Mouse (Mus musculus) MEL (cell line): ENCODE data around the gene Gm10277. TPM values are rescaled to one million over a fixed set of nuclear protein-coding genes. Genes with fewer than 3 reads are reported as not detected.

Experiments used
- DNase-seq: peaks from one replicate; pipeline ENCODE4 v3.0.0; 2011; ENCODE audit warnings: low read depth, low spot score
- H3K27ac ChIP-seq: 2 replicates; pipeline ENCODE4 v1.5.1; 2012; ENCODE audit warnings: low read depth, mild to moderate bottlenecking, control low read depth, low read length, moderate library complexity; ENCODE audit not compliant: control insufficient read depth
- H3K27me3 ChIP-seq, 2 experiments: fragments of 150-350 bp in 1 of 2; sonication (generic) in 1 of 2; 2 replicates each; pipeline ENCODE4 v1.6.1; 2012; ENCODE audit warnings: low read length in 2 of 2, mild to moderate bottlenecking in 2 of 2, improper control_type of control experiment in 1 of 2, moderate library complexity in 1 of 2; ENCODE audit not compliant: insufficient read depth in 2 of 2, control insufficient read depth in 1 of 2
- H3K36me3 ChIP-seq, 2 experiments: 2 replicates each; pipeline ENCODE4 v1.6.1; 2012 to 2014; ENCODE audit warnings: low read length in 2 of 2, improper control_type of control experiment in 1 of 2, inconsistent platforms in 1 of 2, mild to moderate bottlenecking in 1 of 2; ENCODE audit not compliant: insufficient read depth in 2 of 2, control insufficient read depth in 1 of 2
- H3K4me1 ChIP-seq, 2 experiments: fragments of 150-350 bp in 1 of 2; sonication (generic) in 1 of 2; 2 replicates each; pipeline ENCODE4 v1.6.1; 2012; ENCODE audit warnings: low read length in 2 of 2, improper control_type of control experiment in 1 of 2, mild to moderate bottlenecking in 1 of 2; ENCODE audit not compliant: insufficient read depth in 2 of 2, control insufficient read depth in 1 of 2
- H3K4me3 ChIP-seq, 2 experiments: fragments of 150-350 bp in 1 of 2; sonication (generic) in 1 of 2; 2 replicates each; pipeline ENCODE4 v1.5.1; 2012; ENCODE audit warnings: low read depth in 2 of 2, low read length in 2 of 2, mild to moderate bottlenecking in 2 of 2, moderate library complexity in 2 of 2, control low read depth in 1 of 2, improper control_type of control experiment in 1 of 2; ENCODE audit not compliant: control insufficient read depth in 1 of 2, insufficient read depth in 1 of 2
- H3K79me2 ChIP-seq: 2 replicates; pipeline ENCODE4 v1.6.1; 2012; ENCODE audit warnings: mild to moderate bottlenecking, low read length, moderate library complexity; ENCODE audit not compliant: control insufficient read depth, poor library complexity, insufficient read depth
- H3K9ac ChIP-seq: 2 replicates; pipeline ENCODE4 v1.6.1; 2012; ENCODE audit warnings: low read depth, mild to moderate bottlenecking, control low read depth, low read length, moderate library complexity; ENCODE audit not compliant: control insufficient read depth, poor library complexity, severe bottlenecking
- H3K9me3 ChIP-seq: fragments of 150-350 bp; sonication (generic); replicated peaks from 2 replicates; pipeline ENCODE4 v1.6.1; 2012; ENCODE audit warnings: mild to moderate bottlenecking, low read length, improper control_type of control experiment, moderate library complexity; ENCODE audit not compliant: insufficient read depth
- BHLHE40 ChIP-seq: IDR thresholded peaks from 2 replicates; pipeline ENCODE4 v1.6.1; 2012; ENCODE audit warnings: low read depth, mild to moderate bottlenecking, inconsistent platforms, low read length, improper control_type of control experiment, borderline replicate concordance
- CHD1 ChIP-seq: IDR thresholded peaks from 2 replicates; pipeline ENCODE4 v1.6.1; 2012; ENCODE audit warnings: low read depth, mild to moderate bottlenecking, inconsistent platforms, low read length, improper control_type of control experiment
- CTCF ChIP-seq, 3 experiments: IDR thresholded peaks in 2 of 3; conservative IDR thresholded peaks in 1 of 3; 2 replicates each; pipeline ENCODE4 v1.5.1; 2011 to 2012; ENCODE audit warnings: low read length in 3 of 3, low read depth in 2 of 3, mild to moderate bottlenecking in 2 of 3, improper control_type of control experiment in 1 of 3, inconsistent platforms in 1 of 3, mixed read lengths in 1 of 3, moderate library complexity in 1 of 3; ENCODE audit not compliant: control insufficient read depth in 1 of 3, insufficient read depth in 1 of 3, poor library complexity in 1 of 3, severe bottlenecking in 1 of 3
- ELF1 ChIP-seq: IDR thresholded peaks from 2 replicates; pipeline ENCODE4 v1.6.1; 2014; ENCODE audit warnings: low read depth, mild to moderate bottlenecking, inconsistent platforms, low read length, improper control_type of control experiment, moderate library complexity
- GABPA ChIP-seq: IDR thresholded peaks from 2 replicates; pipeline ENCODE4 v1.6.1; 2012; ENCODE audit warnings: low read depth, mild to moderate bottlenecking, inconsistent platforms, low read length, improper control_type of control experiment, moderate library complexity
- GATA1 ChIP-seq: IDR thresholded peaks from 2 replicates; pipeline ENCODE4 v1.6.1; 2011; ENCODE audit warnings: low read depth, low read length, improper control_type of control experiment
- HCFC1 ChIP-seq: IDR thresholded peaks from 2 replicates; pipeline ENCODE4 v1.6.1; 2012; ENCODE audit warnings: low read depth, mild to moderate bottlenecking, inconsistent platforms, low read length, improper control_type of control experiment, moderate library complexity
- KAT2A ChIP-seq: conservative IDR thresholded peaks from 2 replicates; pipeline ENCODE4 v1.6.1; 2012; ENCODE audit warnings: low read depth, low read length, improper control_type of control experiment, inconsistent platforms
- MAZ ChIP-seq: IDR thresholded peaks from 2 replicates; pipeline ENCODE4 v1.6.1; 2012; ENCODE audit warnings: low read depth, mild to moderate bottlenecking, inconsistent platforms, low read length, improper control_type of control experiment
- MEF2A ChIP-seq: IDR thresholded peaks from 2 replicates; pipeline ENCODE4 v1.6.1; 2014; ENCODE audit warnings: low read depth, mild to moderate bottlenecking, inconsistent platforms, low read length, improper control_type of control experiment; ENCODE audit not compliant: poor library complexity, insufficient replicate concordance, severe bottlenecking; ENCODE audit errors: extremely low read depth
- MXI1 ChIP-seq: IDR thresholded peaks from 2 replicates; pipeline ENCODE4 v1.6.1; 2011; ENCODE audit warnings: mild to moderate bottlenecking, low read depth, low read length, improper control_type of control experiment
- MYB ChIP-seq: IDR thresholded peaks from 2 replicates; pipeline ENCODE4 v1.6.1; 2011; ENCODE audit warnings: mild to moderate bottlenecking, low read depth, low read length, improper control_type of control experiment
- MYC ChIP-seq: IDR thresholded peaks from 2 replicates; pipeline ENCODE4 v1.6.1; 2011; ENCODE audit warnings: low read depth, mild to moderate bottlenecking, low read length, improper control_type of control experiment, moderate library complexity
- POLR2A ChIP-seq, 2 experiments: IDR thresholded peaks; 2 replicates each; pipeline ENCODE4 v1.6.1; 2011 to 2012; ENCODE audit warnings: low read length in 2 of 2, mild to moderate bottlenecking in 2 of 2, control low read depth in 1 of 2, improper control_type of control experiment in 1 of 2, low read depth in 1 of 2, moderate library complexity in 1 of 2; ENCODE audit not compliant: control insufficient read depth in 1 of 2, insufficient read depth in 1 of 2, poor library complexity in 1 of 2
- POLR2AphosphoS2 ChIP-seq: IDR thresholded peaks from 2 replicates; pipeline ENCODE4 v1.6.1; 2011; ENCODE audit warnings: low read length, improper control_type of control experiment
- POLR2AphosphoS5 ChIP-seq: IDR thresholded peaks from 2 replicates; pipeline ENCODE4 v1.6.1; 2012; ENCODE audit warnings: low read depth, borderline replicate concordance, mild to moderate bottlenecking, inconsistent platforms, low read length, moderate library complexity, mixed read lengths
- RCOR1 ChIP-seq: IDR thresholded peaks from 2 replicates; pipeline ENCODE4 v1.6.1; 2012; ENCODE audit warnings: low read depth, mild to moderate bottlenecking, inconsistent platforms, low read length, improper control_type of control experiment
- TBP ChIP-seq: IDR thresholded peaks from 2 replicates; pipeline ENCODE4 v1.8.0; 2011; ENCODE audit warnings: low read depth, low read length, improper control_type of control experiment
- TCF12 ChIP-seq: IDR thresholded peaks from 2 replicates; pipeline ENCODE4 v1.6.1; 2014; ENCODE audit warnings: low read depth, mild to moderate bottlenecking, inconsistent platforms, low read length, improper control_type of control experiment, moderate library complexity
- UBTF ChIP-seq: IDR thresholded peaks from 2 replicates; pipeline ENCODE4 v1.6.1; 2012; ENCODE audit warnings: low read depth, mild to moderate bottlenecking, inconsistent platforms, low read length, improper control_type of control experiment, moderate library complexity, borderline replicate concordance; ENCODE audit not compliant: insufficient read depth
- USF1 ChIP-seq: IDR thresholded peaks from 2 replicates; pipeline ENCODE4 v1.6.1; 2014; ENCODE audit warnings: low read depth, mild to moderate bottlenecking, inconsistent platforms, low read length, improper control_type of control experiment, moderate library complexity
- USF2 ChIP-seq, 2 experiments: IDR thresholded peaks; 2 replicates each; pipeline ENCODE4 v1.6.1; 2011 to 2012; ENCODE audit warnings: improper control_type of control experiment in 2 of 2, low read length in 2 of 2, borderline replicate concordance in 1 of 2, inconsistent platforms in 1 of 2, low read depth in 1 of 2, mild to moderate bottlenecking in 1 of 2; ENCODE audit not compliant: insufficient read depth in 1 of 2
- ZKSCAN1 ChIP-seq: IDR thresholded peaks from 2 replicates; pipeline ENCODE4 v1.6.1; 2012; ENCODE audit warnings: low read depth, mild to moderate bottlenecking, inconsistent platforms, low read length, improper control_type of control experiment, moderate library complexity
- ZMIZ1 ChIP-seq: IDR thresholded peaks from 2 replicates; pipeline ENCODE4 v1.6.1; 2012; ENCODE audit warnings: low read depth, mild to moderate bottlenecking, inconsistent platforms, low read length, improper control_type of control experiment, moderate library complexity
- polyA plus RNA-seq, 2 experiments: library from polyadenylated mRNA; stranded (reverse) in 1 of 2; unstranded in 1 of 2; fragments of >175 nt in 1 of 2; fragments of >200 nt in 1 of 2; gene quantifications; 2 replicates each; pipeline versions ENCODE4 v1.2.1 to v1.2.4; 2012; ENCODE audit warnings: low replicate concordance in 2 of 2, low read depth in 1 of 2; ENCODE audit not compliant: insufficient read length in 2 of 2, insufficient read depth in 1 of 2, missing spikeins in 1 of 2
- total RNA-seq: library from RNA; depleted of rRNA; stranded (reverse); fragments of 300-350 nt; gene quantifications from 2 replicates; pipeline ENCODE4 v1.2.3, GENCODE M21; 2012

The Gm10277 gene
- total and polyA plus RNA-seq, 3 experiments: 0.19 to 0.35 TPM; not detected in 1

DNA sequence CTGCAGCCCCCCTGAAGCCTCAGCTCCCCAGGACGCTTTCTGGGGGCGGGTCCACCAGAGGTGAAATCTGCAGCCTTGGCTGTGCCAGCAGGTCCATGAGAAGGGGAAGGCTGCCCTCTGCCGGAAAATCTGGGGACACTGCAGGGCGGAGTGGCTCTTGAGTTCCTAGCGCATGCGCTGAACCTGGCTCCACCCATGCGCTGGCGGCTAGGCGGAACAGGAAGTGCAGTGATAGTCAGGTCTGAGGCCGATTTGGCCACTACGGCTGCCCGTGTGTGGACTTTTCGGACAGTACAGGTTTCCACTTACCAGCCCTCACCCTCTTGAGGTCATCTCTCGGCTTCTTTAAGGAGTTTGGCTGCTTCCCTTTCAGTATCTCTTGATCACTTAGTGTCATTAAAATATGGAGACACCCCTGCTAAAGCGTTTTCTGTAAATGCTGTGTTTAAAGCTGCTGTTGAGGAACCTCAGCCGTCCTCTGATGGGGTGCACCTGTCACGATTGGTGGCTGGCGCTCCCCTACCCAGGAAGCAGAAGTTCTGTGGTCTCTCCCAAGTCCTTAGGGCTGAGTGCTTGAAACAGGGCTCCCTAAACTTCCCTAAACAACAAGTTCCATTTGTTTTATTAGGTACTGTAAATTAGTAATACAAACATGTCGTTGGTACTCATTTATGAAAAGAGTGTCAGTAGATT, 5.8 kb upstream of the Gm10277 start (continued):
- TF ChIP-seq GABPA (no peak), MYB (no peak), RCOR1 (no peak; the same call in 1 of the 2 replicates), POLR2AphosphoS2 (peak; percentile 96), CHD1 (0 out of 2 replicates have a peak, but pooled peaks have one; percentile 70), TCF12 (peak; percentile 59; the same call in 1 of the 2 replicates), MAZ (peak; percentile 47; the same call in 1 of the 2 replicates), ZMIZ1 (peak; percentile 73), MEF2A (0 out of 2 replicates have a peak, but pooled peaks have one; percentile 15)

DNA sequence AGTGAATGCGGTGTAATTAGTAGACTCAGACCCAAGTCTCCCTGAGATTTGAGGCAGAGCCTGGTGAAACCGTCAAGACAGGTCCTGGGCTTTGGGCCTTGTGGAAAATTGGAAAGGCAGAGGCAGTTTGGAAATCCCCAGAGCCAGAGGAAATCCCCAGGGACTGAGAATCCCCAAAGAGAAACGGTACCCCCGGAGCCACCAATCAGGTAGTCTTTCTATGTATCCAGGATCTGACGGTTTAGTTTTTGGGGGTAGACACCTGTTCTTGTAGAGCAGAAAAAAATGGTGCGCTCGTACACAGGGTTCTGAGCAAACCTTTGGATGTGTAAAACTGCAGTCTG, 5.0 kb upstream of the Gm10277 start:
- peak overlapping the region; percentile 62 for H3K27ac ChIP-seq
- peaks cover 0 to 24% of the 10 kb centered on the region in 2 experiments; a peak in 2 of 4 replicates for H3K36me3 ChIP-seq
- no peak overlapping the region; a peak in 1 of 4 replicates for H3K4me3 ChIP-seq
- H3K4me1 ChIP-seq: peaks cover 12 to 28% of the 10 kb centered on the region in 2 experiments
- no peaks in the 10 kb centered on the region for H3K9me3 ChIP-seq
- TF ChIP-seq MYC: no peak
- TF ChIP-seq POLR2AphosphoS5: no peak
- TF ChIP-seq GABPA: no peak
- no peak for TF ChIP-seq MEF2A
- no peak for TF ChIP-seq MAZ
- no peak for TF ChIP-seq ELF1
- DNase-seq: peak; percentile 36
- peak overlapping the region; percentile 54; the same call in 1 of the 2 replicates for H3K9ac ChIP-seq
- no peaks in the 10 kb centered on the region for H3K27me3 ChIP-seq
- no peaks in the 10 kb centered on the region for H3K79me2 ChIP-seq

DNA sequence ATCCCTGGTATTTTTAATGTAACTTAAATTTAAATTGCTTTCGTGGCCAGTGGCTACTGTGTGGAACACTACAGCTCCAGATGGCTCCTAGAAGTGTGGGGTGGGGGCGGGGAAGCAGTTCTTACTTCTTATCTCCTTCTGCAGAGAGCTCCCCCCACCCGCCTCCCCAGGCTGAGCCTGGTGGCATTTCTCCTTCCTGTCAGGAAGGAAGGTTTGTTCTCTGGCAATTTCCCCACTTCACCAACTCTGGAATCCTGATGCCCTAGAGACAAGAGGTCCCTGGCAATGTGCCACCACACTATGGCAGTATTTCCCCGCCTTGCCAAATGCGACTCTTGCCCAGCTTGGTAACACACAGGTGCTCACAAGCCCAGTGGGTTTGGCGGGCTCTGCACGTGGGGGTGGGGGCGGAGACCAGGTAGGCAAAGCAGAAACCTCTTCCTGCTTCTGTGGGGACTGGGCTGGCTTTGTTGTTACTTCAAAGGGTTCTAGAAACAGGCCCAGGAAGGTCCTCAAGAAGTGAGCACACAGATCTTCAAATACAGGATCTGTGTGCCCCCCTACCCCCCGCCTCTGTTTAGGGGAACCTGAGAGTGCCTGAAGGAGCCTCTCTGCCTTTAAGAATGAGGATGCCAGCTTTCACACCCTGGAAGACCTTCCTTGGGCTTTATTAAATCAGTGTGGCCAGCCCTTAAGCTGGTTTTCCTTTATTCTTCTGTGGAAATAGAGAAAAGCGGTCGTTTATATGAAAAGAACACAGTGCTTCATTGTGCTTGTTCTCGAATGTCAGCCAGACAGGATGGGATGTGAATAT, 4.4 kb upstream of the Gm10277 start:
- Histone ChIP-seq H3K27ac (peak overlapping the region; percentile 62), H3K79me2 (no peaks in the 10 kb centered on the region), H3K36me3 (peaks cover 0 to 24% of the 10 kb centered on the region in 2 experiments; a peak in 2 of 4 replicates), H3K4me3 (peak overlapping the region; percentile 15 to 32), H3K27me3 (no peaks in the 10 kb centered on the region), H3K9ac (peak overlapping the region; percentile 54), H3K4me1 (peaks cover 12 to 28% of the 10 kb centered on the region in 2 experiments), H3K9me3 (no peaks in the 10 kb centered on the region)
- peak; percentile 86 for DNase-seq
- TF ChIP-seq USF1: no peak
- no peak for TF ChIP-seq CTCF (IDR thresholded peaks at IDR 0.05 in 2 of 3, conservative IDR thresholded peaks at IDR 0.05 in 1 of 3; ENCODE audit: control insufficient read depth in 1 of 3, insufficient read depth in 1 of 3, low read depth in 2 of 3, low read length in 3 of 3, poor library complexity in 1 of 3, severe bottlenecking in 1 of 3)
- peak; percentile 69; the same call in 1 of the 2 replicates for TF ChIP-seq TBP
- TF ChIP-seq UBTF: no peak
- no peak for TF ChIP-seq CHD1
- peak; percentile 73 for TF ChIP-seq MXI1
- peak; percentile 66 for TF ChIP-seq BHLHE40
- no peak for TF ChIP-seq KAT2A
- TF ChIP-seq MYC: 0 out of 2 replicates have a peak, but pooled peaks have one; percentile 61
- TF ChIP-seq ELF1: peak; percentile 64; the same call in 1 of the 2 replicates
- peak in 1 of 2 experiments; percentile 64; a peak in 2 of 4 replicates for TF ChIP-seq POLR2A (IDR thresholded peaks at IDR 0.05; ENCODE audit: control insufficient read depth in 1 of 2, insufficient read depth in 1 of 2, low read depth in 1 of 2, low read length in 2 of 2, poor library complexity in 1 of 2)
- no peak for TF ChIP-seq USF2 (IDR thresholded peaks at IDR 0.05; ENCODE audit: borderline replicate concordance in 1 of 2, insufficient read depth in 1 of 2, low read depth in 1 of 2, low read length in 2 of 2)
- TF ChIP-seq ZKSCAN1: no peak
- peak; percentile 92 for TF ChIP-seq GATA1
- TF ChIP-seq RCOR1: peak; percentile 86
- no peak for TF ChIP-seq MEF2A
- peak; percentile 51; the same call in 1 of the 2 replicates for TF ChIP-seq HCFC1
